Mouse (Mus musculus) CH12.LX (cell line): ENCODE data around the gene Tanc2.

ENCODE experiments used
- CHD1 ChIP-seq: IDR thresholded peaks from 2 replicates; pipeline ENCODE4 v1.6.1; 2012; ENCODE audit warnings: low read depth, low read length, improper control_type of control experiment, inconsistent platforms
- CTCF ChIP-seq, 2 experiments: IDR thresholded peaks in 1 of 2; conservative IDR thresholded peaks in 1 of 2; 2 replicates each; pipeline ENCODE4 v1.5.1; 2011 to 2012; ENCODE audit warnings: low read depth in 2 of 2, low read length in 2 of 2, improper control_type of control experiment in 1 of 2, inconsistent platforms in 1 of 2, mild to moderate bottlenecking in 1 of 2, moderate library complexity in 1 of 2
- E2F4 ChIP-seq: IDR thresholded peaks from 2 replicates; pipeline ENCODE4 v1.6.1; 2011; ENCODE audit warnings: low read depth, low read length, improper control_type of control experiment; ENCODE audit not compliant: insufficient replicate concordance
- EP300 ChIP-seq: IDR thresholded peaks from 2 replicates; pipeline ENCODE4 v1.6.1; 2011; ENCODE audit warnings: low read length, improper control_type of control experiment
- HCFC1 ChIP-seq: IDR thresholded peaks from 2 replicates; pipeline ENCODE4 v1.6.1; 2012; ENCODE audit warnings: low read depth, mild to moderate bottlenecking, inconsistent platforms, low read length, improper control_type of control experiment
- NELFE ChIP-seq: IDR thresholded peaks from 2 replicates; pipeline ENCODE4 v1.6.1; 2011; ENCODE audit warnings: low read depth, low read length, improper control_type of control experiment
- NRF1 ChIP-seq: IDR thresholded peaks from 2 replicates; pipeline ENCODE4 v1.6.1; 2014; ENCODE audit warnings: low read depth, mild to moderate bottlenecking, inconsistent platforms, low read length, improper control_type of control experiment, moderate library complexity
- POLR2A ChIP-seq: IDR thresholded peaks from 2 replicates; pipeline ENCODE4 v1.6.1; 2011; ENCODE audit warnings: low read depth, mild to moderate bottlenecking, improper control_type of control experiment, low read length
- POLR2AphosphoS2 ChIP-seq: IDR thresholded peaks from 2 replicates; pipeline ENCODE4 v1.6.1; 2011; ENCODE audit warnings: low read depth, low read length, improper control_type of control experiment
- USF1 ChIP-seq: IDR thresholded peaks from 2 replicates; pipeline ENCODE4 v1.6.1; 2014; ENCODE audit warnings: low read depth, mild to moderate bottlenecking, inconsistent platforms, low read length, improper control_type of control experiment
- ZC3H11A ChIP-seq: IDR thresholded peaks from 2 replicates; pipeline ENCODE4 v1.6.1; 2012; ENCODE audit warnings: low read depth, mild to moderate bottlenecking, inconsistent platforms, low read length, improper control_type of control experiment

DNA sequence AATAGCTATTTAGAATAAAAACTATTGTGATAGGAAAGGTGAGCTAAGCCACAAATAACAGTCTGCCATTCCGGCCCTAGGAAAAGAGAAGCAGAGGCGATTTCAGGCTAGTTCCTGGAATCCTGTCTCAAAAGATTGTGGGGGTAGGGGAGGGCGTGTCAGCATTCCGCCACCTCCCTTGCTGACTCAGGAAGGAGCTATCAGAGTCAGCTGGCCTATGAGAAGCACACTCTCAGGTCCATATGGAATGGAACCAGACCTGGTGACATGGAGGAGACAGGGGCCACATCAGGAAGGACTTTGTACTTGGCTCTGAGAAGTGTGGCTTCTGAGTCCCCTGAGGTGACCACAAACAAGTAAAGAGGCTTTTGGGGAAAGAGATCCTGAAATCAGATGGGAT, 360.7 kb downstream of the Tanc2 start:
- TF ChIP-seq EP300 (no peak), POLR2AphosphoS2 (no peak), CHD1 (no peak), POLR2A (no peak), USF1 (no peak), CTCF (conservative IDR thresholded peaks at IDR 0.05 in 1 of 2, IDR thresholded peaks at IDR 0.05 in 1 of 2; ENCODE audit: low read depth in 2 of 2, low read length in 2 of 2) (no peak), HCFC1 (no peak), ZC3H11A (no peak), NRF1 (no peak), NELFE (no peak), E2F4 (no peak)
